Mouse (Mus musculus) hindbrain, embryonic 14.5 days (tissue): Measurements from ENCODE around the gene Zfp984. TPM values are rescaled to one million over a fixed set of nuclear protein-coding genes. Genes with fewer than 3 reads are reported as not detected.
"Not testable (repeated sequence)": the region's sequence is repeated elsewhere in the genome, so short reads cannot be mapped to it uniquely, and the experiment has no call there.

Source experiments
- ATAC-seq: fragments of 200-750 bp; cut with Nextera tagmentation; 2 replicates; pipeline ENCODE4 v1.8.0; 2017; ENCODE audit warnings: moderate number of reproducible peaks, mild to moderate bottlenecking, moderate TSS enrichment, moderate library complexity; ENCODE audit not compliant: low FRiP score
- DNase-seq: peaks from one replicate; pipeline ENCODE4 v3.0.0-alpha.2; 2015; ENCODE audit warnings: low spot score
- H3K27ac ChIP-seq: fragments of 300-500 bp; sonication (generic); 2 replicates; pipeline ENCODE4 v1.5.1; 2014; ENCODE audit warnings: mild to moderate bottlenecking, moderate library complexity
- H3K27me3 ChIP-seq: fragments of 300-500 bp; sonication (generic); 2 replicates; pipeline ENCODE4 v1.6.1; 2014; ENCODE audit warnings: mild to moderate bottlenecking, low read length, mixed read lengths; ENCODE audit not compliant: control insufficient read depth, insufficient read depth
- H3K36me3 ChIP-seq: fragments of 300-500 bp; sonication (generic); replicated peaks from 2 replicates; pipeline ENCODE4 v1.6.1; 2014; ENCODE audit not compliant: control insufficient read depth, insufficient read depth
- H3K4me1 ChIP-seq: fragments of 300-500 bp; sonication (generic); replicated peaks from 2 replicates; pipeline ENCODE4 v1.6.1; 2014; ENCODE audit warnings: antibody characterized with exemption, low read length, mixed read lengths; ENCODE audit not compliant: control insufficient read depth, insufficient read depth
- H3K4me2 ChIP-seq: fragments of 300-500 bp; sonication (generic); replicated peaks from 2 replicates; pipeline ENCODE4 v1.6.1; 2014; ENCODE audit warnings: mild to moderate bottlenecking, moderate library complexity
- H3K4me3 ChIP-seq: fragments of 300-500 bp; sonication (generic); replicated peaks from 2 replicates; pipeline ENCODE4 v1.5.1; 2014; ENCODE audit warnings: mild to moderate bottlenecking, low read length
- H3K9ac ChIP-seq: fragments of 300-500 bp; sonication (generic); 2 replicates; pipeline ENCODE4 v1.6.1; 2014
- H3K9me3 ChIP-seq: fragments of 300-500 bp; sonication (generic); 2 replicates; pipeline ENCODE4 v1.6.1; 2016; ENCODE audit warnings: low read length; ENCODE audit not compliant: control insufficient read depth
- WGBS: fragments of 180-500 bp; shearing (Covaris S2); extraction: QIAGEN DNeasy Blood & Tissue Kit; methylation state at CpG from one replicate; pipeline ENCODE4 v1.1.7; 2014; 5-methylcytosine and 5-hydroxymethylcytosine counted together
- polyA plus RNA-seq: library from polyadenylated mRNA; unstranded; fragments of >200 nt; fragmentation: Nextera tagmentation; extraction: Ambion mirVana; gene quantifications from 2 replicates; pipeline ENCODE4 v1.2.1, GENCODE M21; 2014

Gene Zfp984
- 4.8 and 6.1 TPM in 2 replicates for polyA plus RNA-seq

- DNase-seq: peak; percentile 34
- peak within 1 kb of the TSS; percentile 31 for H3K4me3 ChIP-seq
These were observed at the start of gene Zfp984 for GRCm38 (mm10) chr4:147809292-147809965. Gene Zfp984, minus strand, starts transcription at chr4:147809788.

GRCm38 (mm10) chr4:147850776-147851175 lies 41.2 kb upstream of the Zfp984 start:
- no peaks in the 10 kb centered on the region for H3K9me3 ChIP-seq
- peaks cover 11% of the 10 kb centered on the region for H3K4me1 ChIP-seq
- WGBS: 84% methylated on average over 2 of the region's 2 CpGs

More at GRCm38 (mm10) chr4:147809292-147809965, at the start of gene Zfp984:
- not testable (repeated sequence) for ATAC-seq, H3K36me3 ChIP-seq, H3K27ac ChIP-seq, H3K27me3 ChIP-seq, H3K4me1 ChIP-seq, H3K9me3 ChIP-seq
- H3K4me2 ChIP-seq: peak within 1 kb of the TSS; percentile 64
- 14% methylated on average over 15 of the region's 15 CpGs for WGBS
- H3K9ac ChIP-seq: peak within 1 kb of the TSS; percentile 49

DNA sequence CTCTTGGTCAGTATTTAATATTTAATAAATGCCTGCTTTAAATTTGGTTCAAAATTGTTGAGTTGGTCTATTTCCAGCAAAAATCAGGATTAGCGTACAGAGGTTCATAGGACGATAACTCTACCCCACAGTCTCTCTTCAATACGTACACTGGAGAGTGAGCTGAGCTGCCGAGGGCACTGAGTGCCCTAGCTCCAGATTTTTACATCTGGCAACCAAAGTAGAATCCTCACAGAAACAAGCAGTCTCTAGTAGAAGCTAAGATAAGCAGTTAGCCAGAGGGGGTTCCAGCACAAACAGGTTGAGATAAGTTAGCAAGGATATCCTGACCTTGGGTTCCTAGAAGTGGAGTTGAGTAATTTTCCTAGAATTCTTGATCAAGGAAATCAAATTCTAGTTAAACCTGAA lies 39.0 kb upstream of the Zfp984 start:
- Histone ChIP-seq H3K4me3 (peak overlapping the region; percentile 69), H3K27ac (0 out of 2 replicates have a peak overlapping the region, but pooled peaks have one; percentile 33), H3K9ac (peak overlapping the region; percentile 68), H3K9me3 (peaks cover 15% of the 10 kb centered on the region), H3K27me3 (no peaks in the 10 kb centered on the region), H3K36me3 (peaks cover 7% of the 10 kb centered on the region; the same call in 1 of the 2 replicates), H3K4me1 (peaks cover 11% of the 10 kb centered on the region), H3K4me2 (peak overlapping the region; percentile 75)
- ATAC-seq (peak; percentile 76), DNase-seq (no peak)
- 5% methylated on average over 4 of the region's 4 CpGs for WGBS

More at GRCm38 (mm10) chr4:147850776-147851175, 41.2 kb upstream of the Zfp984 start:
- Histone ChIP-seq H3K4me2 (no peak overlapping the region), H3K36me3 (no peaks in the 10 kb centered on the region), H3K27me3 (no peaks in the 10 kb centered on the region), H3K27ac (no peak overlapping the region), H3K4me3 (no peak overlapping the region), H3K9ac (no peak overlapping the region)
- DNase-seq (no peak), ATAC-seq (no peak)

DNA sequence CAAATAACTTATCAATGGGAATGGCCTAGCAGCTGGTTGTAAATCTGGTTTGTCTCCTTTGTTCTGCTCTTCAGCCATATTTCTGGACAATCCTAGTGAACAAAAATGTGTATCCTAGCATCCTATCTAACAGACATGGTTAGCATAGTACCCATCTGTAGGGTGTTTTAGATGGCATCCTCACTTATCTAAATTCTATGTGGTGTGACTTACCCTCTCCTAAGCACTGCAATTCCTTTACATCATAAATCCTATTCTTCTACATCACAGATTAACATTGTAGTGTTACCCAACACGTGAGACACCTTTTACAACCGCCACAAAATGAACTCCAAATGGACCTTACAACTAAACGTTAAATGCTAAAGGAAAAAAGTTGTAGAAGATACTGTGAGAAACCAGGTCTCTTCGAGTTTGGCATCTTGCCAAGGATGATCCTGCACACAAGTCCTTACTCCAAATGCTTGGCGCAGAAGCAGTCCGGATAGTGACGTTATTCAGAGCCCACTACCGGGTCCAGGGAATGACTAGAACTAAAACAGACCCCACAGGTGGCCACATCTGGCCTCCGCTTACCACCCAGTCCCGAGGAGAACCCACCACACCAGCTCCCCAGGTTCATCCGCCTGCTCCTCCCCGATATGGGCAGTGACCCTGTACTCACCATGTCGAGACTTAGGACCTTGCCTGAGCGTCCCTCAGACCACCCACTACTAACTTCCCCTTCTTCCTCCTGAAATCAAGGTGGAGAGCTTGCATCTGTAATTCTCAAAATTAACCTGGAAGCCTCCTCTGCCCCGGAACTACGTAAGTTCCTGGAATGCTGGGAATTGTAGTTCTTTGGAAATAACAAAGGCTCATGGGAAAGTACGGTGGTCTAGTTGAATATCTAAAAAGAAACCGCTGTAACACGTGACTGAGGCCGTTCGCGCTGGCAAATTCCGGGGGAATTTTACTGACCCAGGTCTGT lies 38.3 kb upstream of the Zfp984 start, which contains the start of gene Zfp933:
Zfp933 (minus strand) TSS at position 753 of the 970 bp plus-strand sequence.
- Histone ChIP-seq H3K9me3 (peaks cover 22% of the 10 kb centered on the region), H3K27ac (0 out of 2 replicates have a peak within 1 kb of the TSS, but pooled peaks have one; percentile 33), H3K36me3 (peaks cover 14% of the 10 kb centered on the region), H3K4me3 (peak within 1 kb of the TSS; percentile 69), H3K4me1 (peaks cover 11% of the 10 kb centered on the region), H3K27me3 (no peaks in the 10 kb centered on the region), H3K4me2 (peak within 1 kb of the TSS; percentile 75), H3K9ac (peak within 1 kb of the TSS; percentile 68)
- peak; percentile 94 for DNase-seq
- peak; percentile 92 for ATAC-seq
- WGBS: 5% methylated on average over 23 of the region's 23 CpGs

- H3K36me3 ChIP-seq: peaks cover 33% of the 10 kb centered on the region
- H3K4me1 ChIP-seq: peaks cover 4% of the 10 kb centered on the region
- 98% methylated on average over 3 of the region's 3 CpGs for WGBS
- ATAC-seq: no peak
- H3K4me2 ChIP-seq: no peak overlapping the region
- no peak overlapping the region for H3K9ac ChIP-seq
- no peak overlapping the region for H3K4me3 ChIP-seq
- H3K27me3 ChIP-seq: no peaks in the 10 kb centered on the region
- peaks cover 46% of the 10 kb centered on the region for H3K9me3 ChIP-seq
- no peak for DNase-seq
- no peak overlapping the region for H3K27ac ChIP-seq
These were observed 33.3 kb upstream of the Zfp984 start for GRCm38 (mm10) chr4:147842871-147843270.

DNA sequence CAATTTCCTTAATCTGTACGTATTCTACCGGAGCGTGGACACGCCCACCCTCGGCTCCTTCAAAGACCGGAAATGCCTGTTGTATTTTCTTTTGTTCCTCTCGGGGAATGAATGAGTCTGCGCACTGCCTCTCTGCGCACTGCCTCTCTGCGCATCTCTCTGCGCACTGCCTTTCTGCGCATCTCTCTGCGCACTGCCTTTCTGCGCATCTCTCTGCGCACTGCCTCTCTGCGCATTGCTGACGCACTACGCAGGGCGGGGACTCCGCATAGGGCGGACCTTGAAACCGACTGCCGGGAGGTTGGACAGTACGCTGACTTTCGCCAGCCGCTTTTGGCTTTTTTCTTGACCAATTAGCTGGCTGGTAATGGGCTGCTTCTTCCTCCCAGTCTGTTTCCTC lies 29.7 kb upstream of the Zfp984 start:
- DNase-seq, H3K27ac ChIP-seq, H3K4me2 ChIP-seq, H3K4me1 ChIP-seq, H3K27me3 ChIP-seq, ATAC-seq, H3K4me3 ChIP-seq, H3K9ac ChIP-seq: not testable (repeated sequence)
- Histone ChIP-seq H3K36me3 (peaks cover 28% of the 10 kb centered on the region), H3K9me3 (peaks cover 41% of the 10 kb centered on the region)
- 98% methylated on average over 7 of the region's 26 CpGs for WGBS

GRCm38 (mm10) chr4:147824389-147824788 lies 14.8 kb upstream of the Zfp984 start:
- Histone ChIP-seq H3K36me3 (peaks cover 75% of the 10 kb centered on the region), H3K4me2 (no peak overlapping the region), H3K4me1 (no peaks in the 10 kb centered on the region), H3K9me3 (peaks cover 99% of the 10 kb centered on the region), H3K27ac (no peak overlapping the region), H3K9ac (no peak overlapping the region), H3K4me3 (no peak overlapping the region), H3K27me3 (no peaks in the 10 kb centered on the region)
- ATAC-seq (no peak), DNase-seq (no peak)
- 96% methylated on average over 4 of the region's 4 CpGs for WGBS

DNA sequence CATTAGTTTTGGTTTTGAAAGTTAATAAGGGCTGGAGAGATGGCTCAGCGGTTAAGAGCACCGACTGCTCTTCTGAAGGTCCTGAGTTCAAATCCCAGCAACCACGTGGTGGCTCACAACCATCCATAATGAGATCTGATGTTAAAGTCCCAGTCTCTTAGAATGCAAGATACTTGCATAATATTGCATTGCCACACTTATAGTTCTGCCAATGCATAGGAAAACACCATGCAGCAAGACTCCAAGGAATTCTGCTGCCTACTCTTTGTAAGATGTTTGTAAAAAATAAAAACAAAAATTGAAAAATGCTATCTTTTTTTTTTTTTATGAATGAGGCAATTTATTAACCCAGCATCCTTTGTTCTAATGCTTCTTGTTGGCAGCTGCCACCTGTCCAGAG lies 11.8 kb upstream of the Zfp984 start:
- not testable (repeated sequence) for ATAC-seq, H3K9ac ChIP-seq, H3K4me1 ChIP-seq, H3K4me2 ChIP-seq, H3K27ac ChIP-seq, H3K4me3 ChIP-seq, H3K27me3 ChIP-seq, DNase-seq
- 91% methylated on average over 3 of the region's 3 CpGs for WGBS
- H3K36me3 ChIP-seq: peaks cover 48% of the 10 kb centered on the region
- H3K9me3 ChIP-seq: peaks cover 79% of the 10 kb centered on the region

- peaks cover 68% of the 10 kb centered on the region for H3K9me3 ChIP-seq
- not testable (repeated sequence) for H3K27ac ChIP-seq, H3K4me3 ChIP-seq, DNase-seq, H3K4me1 ChIP-seq, ATAC-seq, H3K9ac ChIP-seq, H3K27me3 ChIP-seq, H3K4me2 ChIP-seq
- WGBS: 88% methylated on average over 7 of the region's 7 CpGs
- peaks cover 30% of the 10 kb centered on the region for H3K36me3 ChIP-seq
These were observed 10.1 kb upstream of the Zfp984 start for GRCm38 (mm10) chr4:147819659-147820058.
